Comparison of ENCODE assay signal across 9 mouse cellular contexts in genomic region chr14:87566211-87566610, GRCm38 (mm10).
DNase-seq lines count a peak whose midpoint lies in the region; ATAC-seq and TF ChIP-seq lines count a peak whose summit lies in the region.
"Had no signal": no experiment of that assay in that cellular context is flagged by ENCODE, and none has a peak within 500 bp of the region (broad histone marks: within the 10 kb centered on the region; RNA-seq: fewer than 3 reads in every experiment).

No protein-coding gene starts in this region.

- ATAC-seq in erythroblast, adult 5-6 weeks (replicated peaks; ENCODE audit: low FRiP score, poor library complexity, severe bottlenecking) = no peak

- peak; percentile 59 to 66 for DNase-seq in cerebellum, postnatal 10 days
- no peak for DNase-seq in cerebellum, adult 9-10 months
- peak; percentile 11 to 37 for DNase-seq in left cerebral cortex, postnatal 10 days (ENCODE audit: extremely low spot score in 1 of 2, low spot score in 2 of 2)
- no peak for DNase-seq in left cerebral cortex, adult 11 months (ENCODE audit: low spot score)
- DNase-seq in lung, postnatal 25 days (ENCODE audit: low spot score) = peak; percentile 14
- no peak for DNase-seq in thymus, postnatal 0 days (ENCODE audit: low spot score)

- intact Hi-C loops in left cerebral cortex, postnatal 10 days (cut with DNase I) = no loop called here

- H3K4me1 ChIP-seq in cortical plate, adult 2 months (ENCODE audit: control insufficient read depth, insufficient read depth, low read length) = no peaks in the 10 kb centered on the region

- no peak for TF ChIP-seq POLR2A in cortical plate, adult 2 months (IDR thresholded peaks at IDR 0.05; ENCODE audit: extremely low read depth, insufficient read depth, low read length)

- no peak overlapping the region for H3K4me3 ChIP-seq in cortical plate, adult 2 months (ENCODE audit: insufficient read depth, low read length)
- H3K4me3 ChIP-seq: stomach, embryonic 15.5 days had no signal

- H3K27ac ChIP-seq in cortical plate, adult 2 months (ENCODE audit: insufficient read depth, low read length) = no peak overlapping the region
- H3K27ac ChIP-seq: stomach, embryonic 15.5 days had no signal

- TF ChIP-seq CTCF in cortical plate, adult 2 months (IDR thresholded peaks at IDR 0.05; ENCODE audit: extremely low read depth, insufficient read depth, low read length) = peak; percentile 34; the same call in 1 of the 2 replicates

Comparison
In these comparisons a context has a peak if more than half of its experiments do, and no peak if none do; other contexts are left out.
1. DNase-seq: peak in cerebellum, postnatal 10 days (2 of 2), left cerebral cortex, postnatal 10 days (2 of 2) and lung, postnatal 25 days (single experiment); none in cerebellum, adult 9-10 months (single experiment), left cerebral cortex, adult 11 months (single experiment) and thymus, postnatal 0 days (single experiment).